Mouse (Mus musculus): ENCODE measurements at regions not wholly inside any gene's neighbourhood (a gene's known extent, or its start where the extent isn't known, plus 50 kb on each side); places are given as distances from the start of the nearest gene placed in this dataset.

DNA sequence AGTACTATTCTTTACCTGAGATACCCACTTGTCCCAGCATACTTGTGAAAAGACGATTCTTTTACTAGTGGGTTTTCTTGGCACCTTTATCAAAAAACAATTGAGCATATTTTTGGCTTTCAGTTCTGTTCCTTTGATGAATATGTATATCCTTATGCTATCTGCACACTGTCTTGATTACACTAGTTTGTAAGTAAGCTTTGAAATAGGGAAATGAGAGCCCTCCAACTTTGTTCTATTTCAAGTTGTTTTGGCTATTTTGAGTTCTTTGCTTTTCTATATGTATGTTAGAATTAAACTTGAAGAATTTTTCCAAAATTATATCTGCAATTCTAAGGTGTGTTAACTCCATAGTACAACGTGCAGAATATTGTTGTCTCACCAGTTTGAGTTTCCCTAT lies 311.3 kb downstream of the Gm11232 start:
- TF ChIP-seq CTCF (IDR thresholded peaks at IDR 0.05) (no peak), EP300 (IDR thresholded peaks at IDR 0.05) (no peak)
